Mouse (Mus musculus) neural tube, embryonic 13.5 days (tissue): ENCODE data around the gene St8sia6. TPM values are rescaled to one million over a fixed set of nuclear protein-coding genes. Genes with fewer than 3 reads are reported as not detected.

Experiments used
- ATAC-seq: fragments of 200-750 bp; cut with Nextera tagmentation; 2 replicates; pipeline ENCODE4 v1.8.0; 2017; ENCODE audit warnings: low read depth, mild to moderate bottlenecking, moderate TSS enrichment, moderate library complexity
- H3K27ac ChIP-seq: fragments of 300-500 bp; sonication (generic); replicated peaks from 2 replicates; pipeline ENCODE4 v1.5.1; 2015; ENCODE audit warnings: moderate library complexity, mild to moderate bottlenecking, inconsistent platforms
- H3K27me3 ChIP-seq: fragments of 300-500 bp; sonication (generic); 2 replicates; pipeline ENCODE4 v1.6.1; 2015; ENCODE audit warnings: mild to moderate bottlenecking, inconsistent platforms
- H3K36me3 ChIP-seq: fragments of 300-500 bp; sonication (generic); 2 replicates; pipeline ENCODE4 v1.6.1; 2015; ENCODE audit warnings: mild to moderate bottlenecking, inconsistent platforms
- H3K4me1 ChIP-seq: fragments of 300-500 bp; sonication (generic); replicated peaks from 2 replicates; pipeline ENCODE4 v1.6.1; 2015; ENCODE audit warnings: inconsistent platforms
- H3K4me2 ChIP-seq: fragments of 300-500 bp; sonication (generic); 2 replicates; pipeline ENCODE4 v1.6.1; 2015; ENCODE audit warnings: inconsistent platforms, mild to moderate bottlenecking, moderate library complexity
- H3K4me3 ChIP-seq: fragments of 300-500 bp; sonication (generic); 2 replicates; pipeline ENCODE4 v1.5.1; 2015; ENCODE audit warnings: mild to moderate bottlenecking, inconsistent platforms
- H3K9ac ChIP-seq: fragments of 300-500 bp; sonication (generic); 2 replicates; pipeline ENCODE4 v1.6.1; 2015; ENCODE audit warnings: moderate library complexity, mild to moderate bottlenecking, inconsistent platforms
- H3K9me3 ChIP-seq: fragments of 300-500 bp; sonication (generic); 2 replicates; pipeline ENCODE4 v1.6.1; 2016; ENCODE audit warnings: inconsistent platforms
- WGBS: fragments of 180-500 bp; shearing (Covaris S2); methylation state at CpG from one replicate; pipeline ENCODE4 v1.1.7; 2015; 5-methylcytosine and 5-hydroxymethylcytosine counted together
- polyA plus RNA-seq: library from polyadenylated mRNA; unstranded; fragments of >200 nt; fragmentation: Nextera tagmentation; extraction: Ambion mirVana; gene quantifications from 2 replicates; pipeline ENCODE4 v1.2.1, GENCODE M21; 2015

Gene St8sia6
- polyA plus RNA-seq, result 0.82 and 1.2 TPM in 2 replicates

GRCm38 (mm10) chr2:13793969-13794363, at the start of gene St8sia6:
St8sia6 (minus strand) TSS chr2:13794064.
- no peaks in the 10 kb centered on the region for H3K9me3 ChIP-seq
- H3K4me3 ChIP-seq, result peak within 1 kb of the TSS; percentile 54
- H3K9ac ChIP-seq, result peak within 1 kb of the TSS; percentile 71
- H3K27me3 ChIP-seq, result peaks cover 48% of the 10 kb centered on the region
- 48% methylated on average over 8 of the region's 8 CpGs for WGBS
- peaks cover 10% of the 10 kb centered on the region for H3K4me1 ChIP-seq
- H3K4me2 ChIP-seq, result peak within 1 kb of the TSS; percentile 91
- H3K27ac ChIP-seq, result no peak within 1 kb of the TSS
- no peaks in the 10 kb centered on the region for H3K36me3 ChIP-seq
- ATAC-seq, result no peak

- H3K27me3 ChIP-seq, result no peaks in the 10 kb centered on the region
- H3K27ac ChIP-seq, result no peak overlapping the region
- no peaks in the 10 kb centered on the region for H3K9me3 ChIP-seq
- no peak overlapping the region for H3K9ac ChIP-seq
- no peak overlapping the region for H3K4me2 ChIP-seq
- no peak overlapping the region for H3K4me3 ChIP-seq
- no peaks in the 10 kb centered on the region for H3K36me3 ChIP-seq
- no peak for ATAC-seq
- WGBS, result 87% methylated on average over 3 of the region's 3 CpGs
- H3K4me1 ChIP-seq, result no peaks in the 10 kb centered on the region
Measured at GRCm38 (mm10) chr2:13836310-13836709, 42.4 kb upstream of the St8sia6 start.

GRCm38 (mm10) chr2:13834989-13835388, 41.1 kb upstream of the St8sia6 start:
- Histone ChIP-seq H3K4me2 (no peak overlapping the region), H3K27me3 (no peaks in the 10 kb centered on the region), H3K9ac (no peak overlapping the region), H3K27ac (no peak overlapping the region), H3K36me3 (no peaks in the 10 kb centered on the region), H3K4me3 (no peak overlapping the region), H3K9me3 (no peaks in the 10 kb centered on the region), H3K4me1 (no peaks in the 10 kb centered on the region)
- no peak for ATAC-seq
- WGBS, result 76% methylated on average over 1 of the region's 1 CpGs

- no peak for ATAC-seq
- Histone ChIP-seq H3K36me3 (no peaks in the 10 kb centered on the region), H3K27me3 (no peaks in the 10 kb centered on the region), H3K4me3 (no peak overlapping the region), H3K9ac (no peak overlapping the region), H3K4me2 (no peak overlapping the region), H3K9me3 (no peaks in the 10 kb centered on the region), H3K4me1 (no peaks in the 10 kb centered on the region), H3K27ac (no peak overlapping the region)
- 84% methylated on average over 2 of the region's 2 CpGs for WGBS
Measured at GRCm38 (mm10) chr2:13816645-13817044, 22.8 kb upstream of the St8sia6 start.

GRCm38 (mm10) chr2:13808593-13808992, 14.7 kb upstream of the St8sia6 start:
- 73% methylated on average over 5 of the region's 5 CpGs for WGBS
- no peaks in the 10 kb centered on the region for H3K36me3 ChIP-seq
- no peak overlapping the region for H3K4me3 ChIP-seq
- no peaks in the 10 kb centered on the region for H3K27me3 ChIP-seq
- H3K9me3 ChIP-seq, result no peaks in the 10 kb centered on the region
- H3K4me2 ChIP-seq, result no peak overlapping the region
- no peak overlapping the region for H3K27ac ChIP-seq
- no peak overlapping the region for H3K9ac ChIP-seq
- ATAC-seq, result no peak
- no peaks in the 10 kb centered on the region for H3K4me1 ChIP-seq

- Histone ChIP-seq H3K4me2 (no peak overlapping the region), H3K27me3 (no peaks in the 10 kb centered on the region), H3K4me3 (no peak overlapping the region), H3K9ac (no peak overlapping the region), H3K36me3 (no peaks in the 10 kb centered on the region), H3K4me1 (no peaks in the 10 kb centered on the region), H3K27ac (no peak overlapping the region), H3K9me3 (no peaks in the 10 kb centered on the region)
- 87% methylated on average over 4 of the region's 4 CpGs for WGBS
- no peak for ATAC-seq
Measured at GRCm38 (mm10) chr2:13808008-13808407, 14.1 kb upstream of the St8sia6 start.

- ATAC-seq, result no peak
- Histone ChIP-seq H3K4me2 (no peak overlapping the region), H3K27me3 (no peaks in the 10 kb centered on the region)
Measured at GRCm38 (mm10) chr2:13806120-13806519, 12.3 kb upstream of the St8sia6 start.

GRCm38 (mm10) chr2:13800639-13801038, 6.8 kb upstream of the St8sia6 start:
- Histone ChIP-seq H3K9me3 (no peaks in the 10 kb centered on the region), H3K27me3 (0 out of 2 replicates have a peak, but pooled peaks cover 2% of the 10 kb centered on the region), H3K4me3 (no peak overlapping the region), H3K4me2 (no peak overlapping the region), H3K4me1 (no peaks in the 10 kb centered on the region), H3K9ac (no peak overlapping the region), H3K36me3 (no peaks in the 10 kb centered on the region), H3K27ac (no peak overlapping the region)
- 87% methylated on average over 2 of the region's 2 CpGs for WGBS
- no peak for ATAC-seq

More at GRCm38 (mm10) chr2:13806120-13806519, 12.3 kb upstream of the St8sia6 start:
- Histone ChIP-seq H3K4me1 (no peaks in the 10 kb centered on the region), H3K9me3 (no peaks in the 10 kb centered on the region), H3K27ac (no peak overlapping the region), H3K36me3 (no peaks in the 10 kb centered on the region), H3K9ac (no peak overlapping the region), H3K4me3 (no peak overlapping the region)
- 93% methylated on average over 3 of the region's 3 CpGs for WGBS

GRCm38 (mm10) chr2:13794446-13794845, 582 bp upstream of the St8sia6 start:
- H3K9me3 ChIP-seq, result no peaks in the 10 kb centered on the region
- H3K4me2 ChIP-seq, result no peak overlapping the region
- H3K27me3 ChIP-seq, result peaks cover 47% of the 10 kb centered on the region
- no peak overlapping the region for H3K27ac ChIP-seq
- no peak for ATAC-seq
- no peak overlapping the region for H3K4me3 ChIP-seq
- no peak overlapping the region for H3K9ac ChIP-seq
- 83% methylated on average over 8 of the region's 8 CpGs for WGBS
- H3K4me1 ChIP-seq, result peaks cover 10% of the 10 kb centered on the region
- H3K36me3 ChIP-seq, result no peaks in the 10 kb centered on the region

- under 1% methylated on average over 89 of the region's 89 CpGs for WGBS
- no peaks in the 10 kb centered on the region for H3K9me3 ChIP-seq
- H3K36me3 ChIP-seq, result no peaks in the 10 kb centered on the region
- H3K9ac ChIP-seq, result peak overlapping the region; percentile 71
- peak; percentile 94 for ATAC-seq
- H3K27ac ChIP-seq, result no peak overlapping the region
- H3K4me3 ChIP-seq, result peak overlapping the region; percentile 54
- H3K27me3 ChIP-seq, result peaks cover 48% of the 10 kb centered on the region
- peaks cover 10% of the 10 kb centered on the region for H3K4me1 ChIP-seq
- H3K4me2 ChIP-seq, result peak overlapping the region; percentile 91
Measured at GRCm38 (mm10) chr2:13793054-13793968, 553 bp downstream of the St8sia6 start.

- H3K9me3 ChIP-seq, result no peaks in the 10 kb centered on the region
- WGBS, result 45% methylated on average over 13 of the region's 13 CpGs
- ATAC-seq, result peak; percentile 37; the same call in 1 of the 2 replicates
- peak overlapping the region; percentile 54 for H3K4me3 ChIP-seq
- H3K27me3 ChIP-seq, result peaks cover 48% of the 10 kb centered on the region
- peaks cover 10% of the 10 kb centered on the region for H3K4me1 ChIP-seq
- H3K9ac ChIP-seq, result peak overlapping the region; percentile 71
- H3K27ac ChIP-seq, result no peak overlapping the region
- peak overlapping the region; percentile 91 for H3K4me2 ChIP-seq
- H3K36me3 ChIP-seq, result no peaks in the 10 kb centered on the region
Measured at GRCm38 (mm10) chr2:13792256-13793005, 1.4 kb downstream of the St8sia6 start.

- no peak overlapping the region for H3K27ac ChIP-seq
- no peak overlapping the region for H3K9ac ChIP-seq
- H3K4me3 ChIP-seq, result no peak overlapping the region
- no peak for ATAC-seq
- peaks cover 10% of the 10 kb centered on the region for H3K4me1 ChIP-seq
- H3K9me3 ChIP-seq, result no peaks in the 10 kb centered on the region
- no peak overlapping the region for H3K4me2 ChIP-seq
- WGBS, result 76% methylated on average over 7 of the region's 7 CpGs
- peaks cover 48% of the 10 kb centered on the region for H3K27me3 ChIP-seq
- H3K36me3 ChIP-seq, result no peaks in the 10 kb centered on the region
Measured at GRCm38 (mm10) chr2:13791598-13791997, 2.3 kb downstream of the St8sia6 start.
